Mouse (Mus musculus) olfactory bulb, adult 2 months (tissue): ENCODE results near the gene Ccdc40.
A peak's percentile ranks its signal among the peaks of the same experiment; 100 is the strongest.

Experiments used
- CTCF ChIP-seq: fragments of 200-500 bp; IDR thresholded peaks from 2 replicates; pipeline ENCODE4 v1.5.1; 2012; ENCODE audit warnings: low read depth, mild to moderate bottlenecking, low read length, moderate library complexity; ENCODE audit not compliant: insufficient read depth
- POLR2A ChIP-seq: fragments of 200-500 bp; IDR thresholded peaks from 2 replicates; pipeline ENCODE4 v1.6.1; 2012; ENCODE audit warnings: mild to moderate bottlenecking, low read depth, low read length, moderate library complexity; ENCODE audit not compliant: insufficient read depth

GRCm38 (mm10) chr11:119299391-119300245 lies 71.2 kb downstream of the Ccdc40 start, which contains the start of gene Eif4a3:
- no peak for TF ChIP-seq CTCF
- TF ChIP-seq POLR2A, result peak; percentile 97; the same call in 1 of the 2 replicates
